Mouse (Mus musculus) Patski (cell line): Measurements from ENCODE around the gene Fam107b. TPM values are rescaled to one million over a fixed set of nuclear protein-coding genes. Genes with fewer than 3 reads are reported as not detected.

Experiments used
- ATAC-seq: fragments of 100-300 bp; one replicate; pipeline ENCODE4 v1.8.0; 2021
- CTCF ChIA-PET: fragments of 350-600 bp; sonication (Branson Sonifier 250); formaldehyde crosslinking; loops from one replicate; lab custom pipeline; 2022; ENCODE audit warnings: inconsistent platforms; lab: Charles Lee
- POLR2A ChIA-PET: fragments of 350-600 bp; sonication (Branson Sonifier 250); formaldehyde crosslinking; loops from one replicate; lab custom pipeline; 2022; ENCODE audit warnings: antibody characterized with exemption, inconsistent platforms; lab: Charles Lee
- DNase-seq: peaks from one replicate; pipeline ENCODE4 v3.0.0-alpha.2; 2011; ENCODE audit warnings: low read depth, low spot score
- H3K27me3 ChIP-seq: fragments of 371-371 bp; one replicate; pipeline ENCODE4 v1.5.1; 2021
- CTCF ChIP-seq: fragments of 100-300 bp; IDR thresholded peaks from one replicate; pipeline ENCODE4 v1.5.1; 2021
- in situ Hi-C: fragments of 300-500 bp; cut with MboI; formaldehyde crosslinking; loops from 3 replicates; pipeline ENCODE4 v1.11.1; 2018; ENCODE audit warnings: low pct_unique_long_range_greater_than_20kb, mixed read lengths
- polyA plus RNA-seq: library from polyadenylated mRNA; unstranded; gene quantifications from one replicate; pipeline ENCODE4 v1.2.3, GENCODE M21; 2021

The Fam107b gene
- polyA plus RNA-seq, 1 experiment from 2014 or later = 92.8 TPM

DNA sequence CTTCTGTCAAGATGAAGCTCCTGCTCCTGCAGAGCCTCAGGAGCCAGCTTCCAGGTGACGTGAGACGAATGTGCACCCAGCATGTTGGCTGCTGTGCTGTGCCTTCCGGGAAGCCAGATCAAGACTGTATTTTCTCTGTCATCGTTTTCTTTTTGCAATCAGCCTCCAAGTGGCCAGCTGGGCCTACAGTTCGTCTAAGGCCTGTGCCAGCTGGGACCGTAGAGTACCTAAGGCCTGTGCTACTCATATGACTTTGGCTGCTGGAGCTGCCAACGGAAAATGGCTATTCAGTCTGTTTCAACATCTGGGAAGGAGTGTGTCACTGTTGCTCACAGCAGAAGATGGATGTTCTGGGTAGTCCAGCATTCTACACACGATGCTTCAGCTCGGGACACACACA, 62.8 kb downstream of the Fam107b start:
- ATAC-seq = no peak
- H3K27me3 ChIP-seq = no peaks in the 10 kb centered on the region
- TF ChIP-seq CTCF = no peak
- ChIA-PET CTCF (interaction anchor here (0.6 kb wide), 1 partner anchor 11 kb away, joined by 3 read pairs; no protein-coding TSS in a partner anchor), POLR2A (no interaction called here)
- no peak for DNase-seq
- in situ Hi-C loops = loop anchor here (25.0 kb wide), 1 partner anchor 129 kb away; no protein-coding TSS in a partner anchor

DNA sequence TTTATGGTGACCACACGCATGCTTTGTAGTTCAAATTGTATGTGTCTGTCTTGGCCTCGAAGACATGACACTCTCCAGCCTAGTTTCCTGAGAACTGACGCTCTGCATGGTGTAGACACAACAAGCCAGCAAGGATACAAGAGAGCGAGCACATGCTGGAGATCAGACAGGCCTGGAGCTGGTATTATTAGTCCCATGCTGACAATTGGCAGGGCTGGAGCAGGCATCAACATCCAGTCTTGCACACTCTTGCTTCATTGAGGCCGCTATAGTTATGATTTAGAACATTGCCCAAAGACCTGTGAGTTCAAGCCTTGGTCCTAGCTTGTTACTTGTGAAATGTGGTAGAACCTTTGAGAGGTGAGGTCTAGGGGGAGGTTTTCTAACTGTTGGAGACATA, 66.5 kb downstream of the Fam107b start:
- ChIA-PET CTCF (interaction anchor here (0.5 kb wide), 1 partner anchor 11 kb away, joined by 3 read pairs; no protein-coding TSS in a partner anchor), POLR2A (no interaction called here)
- no peak for ATAC-seq
- no peak for DNase-seq
- TF ChIP-seq CTCF = no peak
- in situ Hi-C loops = loop anchor here (25.0 kb wide), 1 partner anchor 126 kb away; no protein-coding TSS in a partner anchor
- no peaks in the 10 kb centered on the region for H3K27me3 ChIP-seq

DNA sequence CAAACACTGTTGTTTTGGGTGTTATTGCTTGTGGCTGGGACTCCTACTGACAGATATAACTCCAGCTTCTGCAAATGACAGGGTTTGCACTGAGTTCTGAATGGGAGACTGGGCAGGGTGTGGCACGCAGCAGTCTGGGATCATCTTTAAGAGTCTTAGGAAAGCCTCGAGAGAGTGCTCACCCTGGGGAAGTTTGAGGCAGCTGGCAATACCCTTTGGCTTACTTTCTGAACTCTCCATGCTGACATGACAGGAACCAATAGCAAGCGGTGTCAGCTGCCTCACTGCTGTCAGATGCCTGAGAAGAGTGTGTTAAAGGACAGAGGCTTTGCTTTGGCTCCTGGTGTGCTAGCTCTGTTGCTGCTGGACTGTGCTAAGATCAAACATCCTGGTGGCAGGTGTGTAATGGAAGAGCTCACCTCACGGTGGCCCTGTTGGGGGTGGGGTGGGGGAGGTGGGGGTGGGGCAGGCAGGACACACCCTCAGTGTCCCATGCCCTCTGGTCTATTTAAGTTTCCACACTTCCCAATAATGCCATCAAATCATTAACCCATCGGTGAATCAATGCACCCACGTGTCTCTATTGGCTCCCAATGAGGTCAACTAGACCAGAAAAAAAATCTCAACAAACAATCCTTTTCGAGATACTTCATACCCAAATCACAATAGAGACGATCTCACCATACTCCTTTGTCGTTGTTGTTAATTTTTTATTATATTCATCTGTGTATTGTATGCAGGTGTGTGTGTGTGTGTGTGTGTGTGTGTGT, 70.9 kb downstream of the Fam107b start:
- no peak for DNase-seq

DNA sequence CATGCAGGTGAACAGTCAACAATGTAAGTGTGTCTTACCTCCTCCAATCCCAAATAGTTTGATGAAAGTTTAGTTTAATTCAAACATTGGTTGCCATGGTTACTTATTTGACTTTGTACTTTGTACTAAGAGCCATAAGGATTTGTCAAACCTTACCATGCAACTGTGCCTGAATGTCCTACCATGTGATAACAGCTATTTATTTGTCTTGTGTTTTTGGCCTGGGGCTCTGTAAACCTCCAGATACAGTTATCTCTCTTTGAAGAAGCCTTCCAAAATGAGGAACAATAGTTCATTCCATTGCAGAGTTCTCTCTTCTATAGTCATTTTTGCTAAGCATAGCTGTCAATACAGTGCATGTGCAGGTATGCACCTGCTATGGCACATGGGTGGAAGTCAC, 72.7 kb downstream of the Fam107b start:
- POLR2A ChIA-PET = no interaction called here
- in situ Hi-C loops = loop anchor here (25.0 kb wide), 1 partner anchor 119 kb away; no protein-coding TSS in a partner anchor
- no peak for DNase-seq
- no peaks in the 10 kb centered on the region for H3K27me3 ChIP-seq
- CTCF ChIA-PET = no interaction called here
- no peak for ATAC-seq
- TF ChIP-seq CTCF = no peak

More for the DNA sequence above, 70.9 kb downstream of the Fam107b start:
- no peaks in the 10 kb centered on the region for H3K27me3 ChIP-seq
- no peak for TF ChIP-seq CTCF
- ChIA-PET POLR2A (no interaction called here), CTCF (interaction anchor here (0.9 kb wide), 1 partner anchor 123 kb away, joined by 3 read pairs; no protein-coding TSS in a partner anchor)
- no peak for ATAC-seq
- in situ Hi-C loops = loop anchor here (25.0 kb wide), 1 partner anchor 121 kb away; no protein-coding TSS in a partner anchor

DNA sequence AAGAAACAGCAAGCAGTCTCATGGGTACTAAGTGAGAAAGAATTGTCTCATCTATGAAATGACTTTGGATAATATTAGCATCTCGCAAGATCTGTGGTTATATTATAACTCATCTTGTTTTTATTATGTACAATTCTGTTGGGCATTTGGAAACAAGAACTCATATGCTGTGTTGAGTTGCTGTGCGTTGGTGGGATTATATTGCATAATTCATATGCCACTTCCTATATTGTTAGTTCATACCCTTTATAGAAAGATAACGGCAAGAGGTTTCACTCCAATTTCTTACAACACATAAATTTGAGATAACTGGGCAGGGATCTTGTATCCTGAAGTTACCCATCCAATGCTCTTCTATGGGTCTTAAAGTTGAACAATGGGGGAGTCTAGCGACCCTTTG, 75.5 kb downstream of the Fam107b start:
- in situ Hi-C loops = loop anchor here (25.0 kb wide), 1 partner anchor 117 kb away; no protein-coding TSS in a partner anchor
- no peak for TF ChIP-seq CTCF
- POLR2A ChIA-PET = no interaction called here
- no peaks in the 10 kb centered on the region for H3K27me3 ChIP-seq
- DNase-seq (no peak), ATAC-seq (no peak)
- CTCF ChIA-PET = no interaction called here

DNA sequence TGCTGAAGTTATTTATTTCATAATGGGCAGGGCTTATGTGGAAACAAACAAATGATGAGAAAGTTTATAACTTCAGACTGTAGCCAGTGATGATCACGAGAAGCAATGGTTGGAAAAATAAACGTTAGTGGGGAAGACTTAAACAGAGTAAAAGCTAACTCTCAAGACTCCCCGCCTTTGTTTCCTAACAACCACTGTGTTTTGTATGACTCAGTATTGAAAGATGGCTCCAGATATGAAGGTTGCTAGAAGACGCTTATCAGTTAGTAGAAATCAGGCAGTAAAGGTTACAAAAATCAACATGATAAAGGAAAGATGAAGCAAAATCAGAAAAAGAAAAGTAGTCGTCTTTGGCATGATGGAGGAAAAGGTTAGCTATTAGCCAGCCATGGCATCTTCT, 78.9 kb downstream of the Fam107b start:
- in situ Hi-C loops = loop anchor here (25.0 kb wide), 1 partner anchor 113 kb away; no protein-coding TSS in a partner anchor
- no peak for ATAC-seq
- ChIA-PET POLR2A (no interaction called here), CTCF (interaction anchor here (2.2 kb wide), 1 partner anchor 13 kb away, joined by 4 read pairs; no protein-coding TSS in a partner anchor)
- no peak for DNase-seq
- no peaks in the 10 kb centered on the region for H3K27me3 ChIP-seq
- TF ChIP-seq CTCF = no peak

DNA sequence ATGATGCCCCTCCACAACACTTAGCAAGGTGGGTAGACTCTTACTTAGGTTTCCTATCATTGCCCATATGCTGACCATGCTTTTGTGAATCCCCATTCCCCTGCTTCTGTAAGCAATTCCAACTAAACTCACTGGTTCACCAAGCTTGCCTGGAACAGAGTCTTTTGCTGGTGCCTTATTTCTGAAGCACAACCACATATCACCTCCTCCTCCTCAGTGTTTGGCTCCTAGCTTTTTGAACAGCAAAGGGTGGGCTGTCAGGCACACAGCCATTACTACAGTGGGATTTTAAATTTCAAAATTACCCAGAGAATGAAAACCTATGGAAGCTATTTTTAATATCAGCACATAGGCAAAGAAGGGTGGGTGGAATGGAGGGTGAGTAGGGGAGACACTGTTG, 84.3 kb downstream of the Fam107b start:
- DNase-seq (no peak), ATAC-seq (no peak)
- ChIA-PET CTCF (no interaction called here), POLR2A (no interaction called here)
- H3K27me3 ChIP-seq = no peaks in the 10 kb centered on the region
- in situ Hi-C loops = no loop called here
- no peak for TF ChIP-seq CTCF

DNA sequence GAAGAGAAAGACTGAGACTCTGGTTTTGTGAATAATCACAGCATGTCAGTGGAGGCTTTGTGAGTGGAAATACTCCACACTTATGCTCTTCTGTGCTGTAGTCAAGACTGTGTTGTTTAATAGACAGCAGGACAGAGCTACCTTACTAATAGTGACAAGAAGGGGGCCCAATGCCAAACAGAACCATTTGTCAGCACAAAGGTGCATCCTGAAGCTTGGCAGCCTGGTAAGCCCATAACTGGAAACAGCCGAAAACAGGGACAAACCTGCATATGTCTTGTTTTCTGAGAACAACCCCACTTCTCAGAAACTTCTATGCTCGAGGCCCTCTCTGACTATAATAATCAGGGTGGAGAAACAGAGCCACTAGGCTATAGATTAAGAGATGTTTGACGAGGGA, 85.8 kb downstream of the Fam107b start:
- no peak for ATAC-seq
- CTCF ChIA-PET = no interaction called here
- TF ChIP-seq CTCF = no peak
- POLR2A ChIA-PET = no interaction called here
- DNase-seq = no peak
- in situ Hi-C loops = no loop called here
- no peaks in the 10 kb centered on the region for H3K27me3 ChIP-seq

DNA sequence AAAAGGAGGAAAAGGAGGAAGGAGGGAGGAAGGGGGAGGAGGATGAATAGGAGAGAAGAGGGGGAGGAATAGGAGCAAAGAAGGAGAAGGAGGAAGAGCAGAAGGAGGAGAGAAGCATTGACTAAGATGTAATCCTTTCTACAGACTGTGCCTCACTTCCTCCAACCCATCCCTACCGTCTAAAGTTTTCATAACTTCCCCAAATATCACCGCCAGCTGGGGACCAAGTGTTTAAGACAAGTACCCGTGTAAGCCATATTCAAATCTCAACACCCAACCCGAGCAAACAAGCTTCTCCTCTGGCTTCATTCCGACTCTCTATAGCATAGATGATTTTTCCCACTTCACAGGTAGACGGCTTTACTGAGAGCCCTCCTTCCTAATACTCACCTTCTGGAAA, 86.5 kb downstream of the Fam107b start:
- CTCF ChIA-PET = no interaction called here
- POLR2A ChIA-PET = no interaction called here
- TF ChIP-seq CTCF = no peak
- DNase-seq (no peak), ATAC-seq (no peak)
- in situ Hi-C loops = no loop called here
- H3K27me3 ChIP-seq = no peaks in the 10 kb centered on the region

DNA sequence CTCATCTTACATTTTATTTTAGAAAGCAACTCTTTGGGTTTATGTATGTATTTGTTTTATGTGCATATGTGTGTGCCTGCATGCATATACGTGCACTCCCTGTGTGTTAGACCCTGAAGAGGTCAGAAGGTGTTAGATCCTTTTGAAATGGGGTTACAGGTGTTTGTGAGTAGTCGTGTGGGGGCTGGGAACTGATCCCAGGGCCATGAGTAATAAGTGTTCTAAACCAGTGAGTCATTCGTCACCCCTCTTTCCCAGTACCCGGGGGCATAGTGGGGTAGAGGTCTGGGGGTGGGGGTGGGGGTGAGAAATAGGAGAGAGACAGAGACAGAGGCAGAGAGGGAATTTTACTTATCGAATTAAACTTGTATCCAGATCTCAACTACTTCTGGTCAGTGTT, 87.1 kb downstream of the Fam107b start:
- DNase-seq (no peak), ATAC-seq (no peak)
- TF ChIP-seq CTCF = no peak
- ChIA-PET CTCF (no interaction called here), POLR2A (no interaction called here)
- in situ Hi-C loops = no loop called here
- H3K27me3 ChIP-seq = no peaks in the 10 kb centered on the region
